Mouse (Mus musculus) gastrocnemius, postnatal 36 days (tissue): ENCODE measurements around the gene Hspbap1. TPM values are rescaled to one million over a fixed set of nuclear protein-coding genes. Genes with fewer than 3 reads are reported as not detected.

ENCODE experiments used
- DNase-seq, 2 experiments: peaks; one replicate each; pipeline ENCODE4 v3.0.0; 2022
- intact Hi-C: fragments of 180-260 bp; cut with DNase I; formaldehyde crosslinking; loops from one replicate; pipeline ENCODE4 v1.15.1; 2025
- total RNA-seq, 2 experiments: library from RNA; stranded (reverse); gene quantifications; 2 replicates each; pipeline ENCODE4 v1.2.3; 2021

The Hspbap1 gene
- total RNA-seq, 2 experiments from 2014 or later: 2.7 to 3.4 TPM

DNA sequence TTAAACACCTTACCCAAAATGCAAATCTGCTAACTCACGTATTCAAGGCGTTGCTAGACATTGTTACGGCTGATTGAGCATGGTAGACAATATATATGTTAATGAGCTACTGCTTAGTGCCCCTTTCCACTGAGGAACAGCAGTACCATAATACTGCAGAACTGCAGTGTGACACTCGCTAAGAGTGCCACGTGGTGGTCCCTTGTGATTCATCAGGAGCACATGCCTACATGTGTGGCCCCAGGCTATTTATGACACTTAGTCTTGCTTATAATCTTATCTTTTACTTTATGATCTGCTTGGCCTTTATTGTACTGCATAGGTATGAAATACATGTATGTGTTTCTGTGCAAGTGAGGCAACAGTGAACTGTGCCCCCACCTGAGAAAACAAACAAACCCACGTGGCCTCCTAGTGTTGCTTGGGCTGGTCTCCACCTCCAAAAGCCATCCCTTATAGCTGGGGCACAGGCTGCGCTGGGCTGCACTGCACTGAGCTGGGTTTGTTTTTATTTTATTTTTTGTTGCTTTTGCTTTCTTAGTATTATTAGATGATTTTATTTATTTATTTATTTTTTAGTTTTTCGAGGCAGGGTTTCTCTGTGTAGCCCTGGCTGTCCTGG is 17.5 kb downstream of the Hspbap1 start:
- DNase-seq: no peak
- intact Hi-C loops: no loop called here

DNA sequence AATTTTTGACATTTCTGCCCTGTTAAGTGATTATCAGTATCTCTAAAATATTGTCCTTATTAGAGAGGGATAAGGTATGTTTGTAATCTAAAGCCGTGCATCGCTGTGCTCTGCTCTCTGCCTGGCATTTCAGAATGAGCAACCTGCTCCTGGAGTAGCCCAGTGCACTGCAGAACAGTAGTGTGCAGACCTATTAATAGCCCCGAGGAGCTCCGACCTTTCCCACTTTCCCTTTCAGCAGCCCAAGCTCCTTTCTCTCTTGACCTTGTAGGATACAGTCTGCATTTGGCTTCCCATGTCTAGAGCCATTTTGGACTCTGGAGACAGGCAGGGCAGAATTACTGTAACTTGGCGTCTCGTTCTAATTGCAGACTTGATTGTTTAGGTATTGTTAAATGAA is 18.2 kb downstream of the Hspbap1 start:
- intact Hi-C loops: no loop called here
- DNase-seq: no peak

DNA sequence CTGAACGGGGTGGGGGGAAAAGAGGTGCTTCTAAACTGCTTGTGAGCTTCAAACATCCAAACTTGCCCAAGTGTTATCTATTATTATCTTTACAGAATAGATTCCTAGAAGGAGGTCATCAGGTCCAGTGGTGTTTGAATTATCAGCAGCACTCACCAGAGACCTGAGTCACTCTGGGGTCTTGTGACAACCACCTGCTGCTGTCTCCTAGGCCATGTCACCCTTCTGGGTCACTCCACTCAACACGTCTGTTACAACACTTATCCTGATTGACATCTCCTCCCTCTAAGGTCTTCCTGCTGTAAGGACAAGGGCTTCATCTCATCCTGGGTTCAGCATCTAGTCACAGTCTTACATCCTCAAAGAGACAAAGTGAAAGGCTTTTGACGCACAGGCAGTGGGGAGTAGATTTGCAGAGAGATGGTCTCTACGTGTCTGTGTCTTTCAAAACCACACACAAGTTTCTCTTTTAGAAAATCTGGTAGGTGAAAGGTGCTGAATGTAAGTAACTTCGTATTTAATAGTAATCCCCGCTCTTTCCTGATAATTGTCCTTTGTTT is 21.9 kb downstream of the Hspbap1 start:
- intact Hi-C loops: no loop called here
- DNase-seq: no peak

DNA sequence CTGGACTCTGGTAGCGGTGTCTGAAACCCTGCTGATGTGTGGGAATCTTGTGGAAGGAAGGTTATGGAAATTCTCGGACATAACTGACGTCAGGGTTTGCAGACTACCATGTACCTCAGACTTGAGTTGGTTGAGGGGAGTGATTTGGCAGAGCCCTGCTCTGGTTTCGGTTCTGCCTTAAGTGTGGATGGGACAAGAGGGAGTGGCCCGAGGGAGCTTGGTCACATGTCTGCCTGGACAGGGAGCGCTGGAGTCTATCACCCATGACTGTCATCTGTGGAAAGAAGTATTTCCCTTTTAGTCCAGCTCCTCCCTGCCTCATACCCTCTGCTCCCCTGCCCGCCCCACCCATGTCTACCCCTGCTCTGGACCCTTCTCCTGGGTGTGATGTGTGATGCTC is 32.0 kb downstream of the Hspbap1 start:
- intact Hi-C loops: no loop called here
- no peak for DNase-seq

DNA sequence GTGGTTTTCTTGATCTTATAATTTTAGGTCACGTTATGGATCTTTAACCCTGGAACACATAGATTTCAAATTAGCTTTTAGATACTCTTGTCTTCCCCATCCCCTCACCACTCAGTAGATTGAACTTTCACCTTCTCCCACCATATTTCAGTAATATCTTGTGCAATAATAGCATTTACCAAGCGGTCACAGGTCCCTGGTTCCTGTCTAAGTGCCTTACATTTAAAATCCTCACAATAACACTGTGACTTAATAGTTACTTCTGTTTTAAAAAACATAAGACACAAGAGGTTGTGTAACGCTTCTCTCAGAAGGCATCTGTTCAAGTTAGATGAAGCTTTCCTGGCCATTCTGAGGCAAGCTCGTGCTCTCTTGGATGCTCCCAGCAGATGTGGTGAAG is 33.5 kb downstream of the Hspbap1 start:
- no peak for DNase-seq
- intact Hi-C loops: no loop called here

DNA sequence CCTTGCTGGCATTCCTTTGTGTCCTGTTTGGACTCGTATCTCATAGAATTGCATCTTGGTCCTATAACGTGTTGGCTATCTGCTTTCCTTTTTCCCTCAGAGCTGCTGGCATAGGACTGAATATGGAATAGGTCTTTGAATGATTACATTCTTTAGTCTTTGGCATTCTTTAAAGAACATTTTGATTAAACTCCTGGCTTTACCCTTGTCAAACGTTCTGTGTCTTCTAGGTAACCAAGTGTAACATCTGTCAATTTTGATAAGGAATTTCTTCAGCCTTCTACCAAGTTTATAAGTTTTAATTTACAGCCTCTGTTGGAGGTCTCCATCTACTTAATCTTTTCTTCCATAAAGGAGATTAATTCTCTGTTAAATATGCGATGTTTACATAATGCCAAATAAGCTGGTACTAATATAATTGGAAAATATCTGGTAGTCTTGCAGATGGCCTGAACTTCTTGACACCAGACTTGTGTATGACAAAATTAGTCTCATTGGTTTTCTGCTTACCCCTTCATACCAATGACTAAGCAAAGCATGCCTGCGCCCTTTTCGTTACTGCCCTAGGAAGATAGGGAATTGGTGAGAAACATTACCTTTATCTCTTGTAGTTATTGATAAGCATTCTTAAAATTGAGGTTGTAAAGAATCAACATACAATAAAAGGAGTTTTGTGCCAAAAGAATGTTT is 36.9 kb downstream of the Hspbap1 start:
- no peak for DNase-seq
- intact Hi-C loops: no loop called here

DNA sequence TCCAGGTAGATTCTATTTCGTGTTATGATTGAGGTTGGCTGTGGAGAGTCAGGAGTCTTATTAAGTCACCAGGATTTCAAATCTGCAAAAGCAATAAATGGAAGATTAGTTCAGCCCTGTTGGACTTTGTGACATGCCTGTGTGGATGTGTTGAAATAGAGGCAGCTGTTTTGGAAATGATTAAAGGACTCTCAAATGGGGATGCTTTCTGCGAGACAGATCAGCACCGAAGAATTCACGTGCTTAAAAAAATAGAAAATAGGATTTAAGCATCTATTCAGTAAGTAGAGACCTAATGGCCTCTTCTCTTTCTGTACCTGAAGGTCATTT is 37.5 kb downstream of the Hspbap1 start:
- intact Hi-C loops: no loop called here
- no peak for DNase-seq

DNA sequence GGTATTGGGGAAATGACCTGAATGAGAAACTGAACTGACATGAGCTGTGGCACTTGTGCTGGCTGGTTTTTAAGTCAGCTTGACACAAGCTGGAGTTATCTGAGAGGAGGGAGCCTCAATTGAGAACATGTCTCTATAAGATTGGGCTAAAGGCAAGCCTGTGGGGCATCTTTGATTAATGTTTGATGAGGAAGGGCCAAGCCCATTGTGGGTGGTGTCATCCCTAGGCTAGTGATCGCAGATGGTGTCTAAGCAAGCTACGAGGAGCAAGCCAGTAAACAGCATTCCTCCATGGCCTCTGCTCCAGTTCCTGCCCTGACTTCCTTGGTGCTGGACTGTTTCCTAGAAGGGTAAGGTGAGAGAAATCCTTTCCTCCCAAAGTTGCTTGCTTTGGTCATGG is 38.7 kb downstream of the Hspbap1 start:
- no peak for DNase-seq

DNA sequence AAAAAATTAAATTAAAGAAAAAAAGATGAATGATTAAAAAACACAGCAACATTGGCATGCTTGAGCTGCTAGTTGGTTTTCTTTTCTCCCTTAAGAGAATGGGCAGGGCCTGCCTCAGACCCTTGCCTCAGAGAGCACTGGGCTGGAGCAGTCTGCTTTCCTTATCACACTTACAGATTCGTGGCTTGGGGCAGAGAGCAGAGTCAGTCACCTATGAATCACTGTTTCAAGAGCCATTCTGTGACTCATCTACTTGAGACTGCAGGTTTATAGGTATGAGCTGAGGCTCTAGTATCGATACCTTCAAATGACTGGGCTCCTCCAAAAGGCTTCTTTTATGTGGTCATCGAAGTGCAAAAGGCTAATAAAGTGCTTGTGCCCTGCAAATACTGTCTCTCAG is 42.9 kb downstream of the Hspbap1 start:
- intact Hi-C loops: no loop called here
- no peak for DNase-seq

More for the DNA sequence above, 38.7 kb downstream of the Hspbap1 start:
- intact Hi-C loops: no loop called here

DNA sequence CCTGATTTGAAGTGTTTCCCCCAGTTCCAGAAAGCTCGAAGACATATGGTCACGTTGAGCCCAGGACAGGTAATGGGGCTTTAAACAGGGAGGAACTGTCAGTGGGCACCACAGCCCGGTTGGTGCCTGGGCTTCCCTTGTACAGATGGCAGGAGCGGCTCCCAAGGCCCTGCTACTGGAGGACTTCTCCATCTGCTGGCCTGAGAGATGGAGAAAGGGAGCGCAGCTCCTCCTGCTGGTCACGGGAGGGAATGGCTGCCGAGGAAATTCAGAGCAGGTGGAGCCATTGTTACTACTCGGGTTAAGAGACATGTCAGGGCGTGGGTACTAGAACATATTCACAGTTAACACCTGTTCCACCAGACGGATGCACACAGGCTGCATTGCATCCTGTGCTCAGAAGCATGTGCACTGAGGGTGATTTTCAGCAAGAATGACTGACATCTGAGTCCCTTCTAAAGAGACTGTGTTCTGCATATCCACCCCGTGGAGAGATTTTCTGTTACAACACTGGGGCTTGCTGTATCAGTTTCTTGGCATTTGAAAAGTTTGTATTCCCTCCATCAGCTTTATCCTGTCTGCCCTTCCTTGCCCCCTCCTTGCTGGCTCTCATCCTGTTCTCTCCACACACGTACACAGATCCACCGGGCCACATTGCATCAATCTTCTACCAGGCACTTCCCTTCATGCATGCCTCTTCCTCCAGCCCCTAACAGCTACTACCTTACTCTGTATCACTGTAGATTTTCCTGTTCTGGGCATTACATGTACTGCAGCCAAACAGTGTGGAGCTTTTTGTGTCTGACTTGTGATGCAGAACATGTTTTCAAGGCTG is 47.3 kb downstream of the Hspbap1 start:
- peak; percentile 72 to 83 for DNase-seq
- intact Hi-C loops: loop anchor here (1.0 to 5.0 kb wide), 3 partner anchors 45 to 275 kb away; partner anchors contain the start of genes Hspbap1 and Sema5b

DNA sequence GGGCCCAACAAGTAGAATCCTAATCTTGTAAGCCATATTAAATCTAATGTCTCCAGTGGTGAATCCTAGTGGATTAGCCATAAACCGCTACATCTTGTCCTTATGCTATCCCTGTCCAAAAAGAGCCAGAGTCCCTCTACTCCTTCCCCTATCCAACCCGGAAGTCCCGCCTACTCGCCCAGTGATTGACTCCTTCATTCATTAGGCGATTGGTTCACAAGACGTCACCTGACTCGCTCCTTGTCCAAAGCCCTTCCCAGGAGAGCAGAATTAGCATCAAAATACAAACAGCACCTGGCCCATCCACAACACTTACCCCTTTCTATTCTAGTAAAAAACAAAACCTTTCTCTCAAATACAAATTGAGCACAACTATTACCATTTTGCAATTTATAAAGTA is 59.8 kb downstream of the Hspbap1 start:
- DNase-seq: no peak
- intact Hi-C loops: no loop called here

DNA sequence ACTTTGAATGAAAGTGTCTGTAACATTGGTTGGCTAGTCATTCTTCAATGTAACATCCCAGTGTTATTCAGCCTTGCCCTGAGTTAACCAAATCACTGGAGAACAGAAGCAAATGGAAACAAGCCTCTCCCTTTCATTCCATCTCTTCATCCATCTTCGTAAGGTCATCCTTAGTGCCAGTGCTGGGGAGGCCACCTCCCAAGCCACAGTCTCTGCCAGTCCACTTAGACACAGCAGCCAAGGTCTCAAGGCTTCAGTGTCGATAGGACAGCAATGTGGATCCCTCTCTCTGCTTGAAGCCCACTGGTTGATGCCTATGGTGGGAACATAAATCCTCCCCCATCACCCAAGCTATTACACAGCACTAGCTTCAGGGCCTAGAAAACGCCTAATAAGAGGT is 62.8 kb downstream of the Hspbap1 start:
- intact Hi-C loops: no loop called here
- no peak for DNase-seq

DNA sequence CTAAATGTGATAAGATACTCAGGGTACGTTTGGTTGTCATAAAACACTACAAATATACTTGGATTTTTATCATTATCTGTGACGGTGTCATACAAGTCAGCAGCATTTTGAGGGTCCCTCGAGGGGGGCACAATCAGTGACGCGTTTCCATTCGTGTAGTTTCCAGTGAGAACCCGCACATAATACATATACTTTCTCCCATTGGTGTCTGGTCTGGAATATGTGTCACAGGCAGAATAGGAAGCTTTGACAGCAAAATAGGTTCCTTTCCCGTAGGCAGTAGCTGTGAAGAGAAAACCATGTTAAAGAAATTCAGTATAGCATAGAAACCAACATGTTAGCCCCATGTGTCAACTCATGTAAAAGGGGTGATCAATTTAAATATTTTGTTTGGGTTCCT is 64.5 kb downstream of the Hspbap1 start:
- intact Hi-C loops: no loop called here
- DNase-seq: no peak

DNA sequence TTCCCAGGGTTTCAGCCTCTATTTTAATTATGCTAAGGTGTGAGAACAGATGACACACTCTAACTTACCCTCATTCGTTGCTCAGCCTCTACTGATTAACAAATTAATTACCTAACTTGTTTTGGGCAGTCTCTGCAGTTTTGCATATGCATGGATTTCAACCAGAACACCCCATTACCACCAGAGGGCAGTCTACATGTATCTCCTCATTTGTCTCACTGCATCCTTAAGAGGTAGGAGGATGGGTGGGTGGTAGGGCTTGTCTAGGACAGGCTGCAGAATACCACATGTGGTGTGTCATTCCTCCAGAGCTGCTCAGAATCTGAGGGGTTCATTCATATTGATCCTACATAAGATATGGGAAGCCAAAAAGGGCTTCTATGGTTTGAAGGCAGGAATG is 69.5 kb downstream of the Hspbap1 start:
- DNase-seq: no peak

DNA sequence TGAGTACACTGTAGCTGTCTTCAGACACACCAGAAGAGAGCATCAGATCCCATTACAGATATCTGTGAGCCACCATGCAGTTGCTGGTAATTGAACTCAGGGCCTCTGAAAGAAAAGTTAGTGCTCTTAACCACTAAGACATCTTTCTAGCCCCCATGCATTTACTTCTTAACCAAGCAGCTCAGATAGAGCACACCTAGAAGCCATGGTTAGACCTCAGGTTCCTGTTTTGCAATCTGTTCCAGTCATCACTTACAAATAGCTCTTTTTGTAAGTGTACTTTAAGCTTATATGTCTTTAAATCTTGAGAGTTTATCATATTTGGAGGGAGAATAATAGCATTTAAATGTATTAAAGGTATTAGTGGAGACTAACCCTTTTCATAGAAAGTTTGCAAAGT is 77.0 kb downstream of the Hspbap1 start:
- no peak for DNase-seq
- intact Hi-C loops: no loop called here

More for the DNA sequence above, 69.5 kb downstream of the Hspbap1 start:
- intact Hi-C loops: no loop called here

DNA sequence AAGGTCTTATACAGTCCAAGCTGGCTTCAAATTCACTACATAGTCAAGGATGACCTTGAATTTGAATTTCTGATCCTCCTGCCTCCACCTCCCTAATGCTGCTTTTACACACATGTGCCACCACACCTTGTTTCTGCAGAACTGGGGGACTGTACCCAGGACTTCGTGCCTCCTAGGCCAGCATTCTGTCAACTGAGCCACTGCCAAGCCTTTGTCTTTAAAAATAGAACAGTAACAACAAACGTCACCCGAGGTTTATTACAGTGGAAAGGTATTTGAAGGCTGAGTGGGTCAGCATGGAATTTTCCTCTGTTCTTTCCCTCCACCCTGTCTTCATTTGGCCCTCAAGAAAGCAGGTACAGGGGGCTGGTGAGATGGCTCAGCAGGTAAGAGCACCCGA is 85.7 kb downstream of the Hspbap1 start:
- DNase-seq: no peak
- intact Hi-C loops: no loop called here

DNA sequence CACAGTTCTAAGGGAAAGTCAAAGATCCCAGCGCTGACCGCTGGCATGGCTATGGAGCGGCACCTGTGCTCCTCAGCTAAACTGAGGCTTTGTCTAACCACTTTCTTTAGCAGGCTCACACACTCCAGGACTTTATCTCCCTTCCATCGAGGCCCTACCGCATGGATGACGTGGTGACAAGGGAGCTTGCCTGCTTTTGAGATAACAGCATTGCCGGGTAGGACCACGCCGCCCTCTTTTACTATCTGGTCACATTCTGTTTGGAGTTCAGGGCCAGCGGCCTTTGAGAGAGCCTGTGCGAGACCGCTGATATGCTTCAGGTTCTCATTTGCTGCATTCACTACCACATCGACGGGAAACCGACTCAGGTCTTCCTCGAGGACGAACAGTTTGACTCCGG is 86.6 kb downstream of the Hspbap1 start:
- intact Hi-C loops: no loop called here
- DNase-seq: no peak

DNA sequence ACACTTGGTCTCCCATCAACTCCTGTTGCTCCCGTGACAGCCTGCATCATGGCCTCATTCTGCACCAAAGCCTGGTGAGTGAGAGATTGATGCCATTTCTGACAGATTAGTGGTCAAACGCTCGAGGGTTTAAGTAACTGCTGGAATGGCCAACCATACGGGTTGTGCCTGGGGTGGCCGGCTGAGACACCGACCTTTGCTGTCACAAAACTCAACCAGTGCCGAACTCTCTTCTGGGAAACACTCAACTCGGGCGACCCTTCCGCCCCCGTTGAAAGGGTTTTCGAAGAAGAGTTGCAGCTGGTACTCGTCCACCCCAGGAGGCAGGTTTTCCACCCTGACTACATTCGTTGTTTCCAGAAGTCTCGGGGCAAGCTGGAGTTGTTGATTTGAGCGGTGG is 90.1 kb downstream of the Hspbap1 start:
- no peak for DNase-seq

DNA sequence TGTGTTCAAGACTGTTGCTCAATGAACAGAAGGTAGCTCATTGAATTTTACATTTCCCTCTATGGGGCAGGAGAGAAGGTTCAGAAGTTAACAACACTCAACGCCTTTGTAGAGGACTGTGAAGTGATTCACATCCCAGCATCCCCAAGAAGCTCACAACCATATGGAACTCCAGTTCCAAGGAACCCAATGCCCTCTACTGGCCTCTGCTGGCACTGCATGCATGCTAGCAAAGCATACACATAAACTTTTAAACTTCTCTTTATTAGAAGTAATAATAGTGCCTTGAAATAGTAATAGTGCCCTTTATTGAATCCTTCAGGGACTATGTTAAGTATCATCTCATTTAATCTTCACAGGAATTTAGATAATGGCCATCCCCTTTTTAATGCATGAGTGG is 91.9 kb downstream of the Hspbap1 start:
- intact Hi-C loops: no loop called here

More for the DNA sequence above, 90.1 kb downstream of the Hspbap1 start:
- intact Hi-C loops: no loop called here

DNA sequence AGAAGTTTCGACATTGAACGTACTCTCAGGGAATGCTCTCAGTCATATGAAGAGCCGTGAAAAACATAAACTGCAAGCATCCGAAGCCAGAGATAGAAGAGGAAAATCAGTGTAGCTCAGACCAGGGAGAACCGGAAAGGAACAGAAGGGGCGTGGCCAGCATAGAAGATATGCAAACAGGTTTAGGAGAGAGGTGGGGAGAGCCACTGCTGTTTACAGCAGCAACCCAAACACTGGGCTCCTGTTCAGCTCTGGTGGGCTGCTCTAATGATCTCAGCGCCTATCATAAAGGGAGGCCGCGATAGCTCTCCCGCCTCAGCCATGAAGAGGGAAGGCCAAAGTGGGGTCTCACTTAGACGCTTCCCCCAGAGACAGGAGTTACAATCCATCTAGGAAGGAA is 97.6 kb downstream of the Hspbap1 start:
- no peak for DNase-seq
- intact Hi-C loops: no loop called here

More for the DNA sequence above, 91.9 kb downstream of the Hspbap1 start:
- DNase-seq: no peak

DNA sequence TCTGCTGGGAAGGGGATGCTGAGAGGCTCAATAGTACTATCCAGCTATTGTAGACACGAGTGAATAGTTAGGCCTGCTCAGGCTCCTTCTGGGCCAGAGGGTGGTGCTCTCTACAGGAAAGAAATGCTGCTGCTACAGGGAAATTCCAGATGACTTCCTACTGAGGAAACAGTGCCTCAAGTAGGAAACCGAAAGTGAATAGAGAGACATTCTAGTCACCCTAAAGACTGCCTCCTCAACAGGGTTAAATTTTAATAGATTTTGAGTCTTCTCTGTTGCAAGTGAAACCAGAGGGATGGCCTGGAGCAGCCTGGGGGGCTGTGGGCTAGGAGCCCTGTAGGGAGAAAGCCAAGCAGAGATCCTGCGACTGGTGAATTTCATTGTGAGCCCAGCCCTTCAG is 99.0 kb downstream of the Hspbap1 start:
- peak in 1 of 2 experiments; percentile 31 for DNase-seq
- intact Hi-C loops: no loop called here
